Mouse (Mus musculus): ENCODE measurements around the gene Tysnd1. TPM values are rescaled to one million over a fixed set of nuclear protein-coding genes. Genes with fewer than 3 reads are reported as not detected.

The Tysnd1 gene
- total RNA-seq, 2 experiments from 2014 or later = 28.5 to 36.6 TPM

DNA sequence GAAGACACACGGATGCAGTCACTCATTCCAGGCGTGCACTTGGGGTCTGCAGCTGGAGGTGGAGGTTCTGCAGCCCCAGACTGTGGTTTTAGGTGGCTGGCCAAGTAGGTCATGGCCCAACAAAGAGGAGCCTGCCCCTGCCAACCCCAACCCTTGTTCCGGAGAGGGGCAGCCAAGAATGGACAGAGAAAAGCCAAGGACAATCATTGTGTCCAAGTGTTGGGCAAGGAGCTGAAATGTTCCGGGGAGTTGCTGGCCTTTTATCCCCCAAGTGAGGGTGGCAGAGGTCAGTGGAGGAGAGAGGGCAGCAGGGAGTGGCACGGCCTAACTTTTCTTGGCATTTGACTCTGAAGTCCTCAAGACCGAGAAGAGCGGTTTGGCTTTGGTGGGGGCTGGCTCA lies 25.0 kb downstream of the Tysnd1 start:
- intact Hi-C loops (cut with DNase I) = no loop called here
- DNase-seq (ENCODE audit: extremely low spot score in 1 of 2, low spot score in 2 of 2) = no peak

DNA sequence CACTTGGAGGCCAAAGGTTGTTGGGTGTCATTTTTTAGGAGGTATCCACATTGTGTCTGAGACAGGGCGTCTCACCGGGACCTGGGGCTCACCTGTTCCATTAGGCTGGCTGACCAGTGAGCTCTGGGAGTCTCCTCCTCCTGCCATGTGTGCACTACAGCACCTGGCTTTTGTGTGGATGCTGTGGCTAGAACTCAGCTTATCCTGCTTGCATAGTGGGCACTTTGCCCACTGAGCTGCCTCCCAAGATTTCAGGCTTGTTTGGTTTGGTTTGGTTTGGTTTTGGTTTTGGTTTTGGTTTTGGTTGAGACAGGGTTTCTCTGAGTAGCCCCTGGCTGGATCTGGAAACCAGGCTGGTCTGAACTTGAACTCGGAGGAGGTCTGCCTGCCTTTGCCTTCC lies 26.9 kb downstream of the Tysnd1 start:
- intact Hi-C loops (cut with DNase I) = no loop called here

DNA sequence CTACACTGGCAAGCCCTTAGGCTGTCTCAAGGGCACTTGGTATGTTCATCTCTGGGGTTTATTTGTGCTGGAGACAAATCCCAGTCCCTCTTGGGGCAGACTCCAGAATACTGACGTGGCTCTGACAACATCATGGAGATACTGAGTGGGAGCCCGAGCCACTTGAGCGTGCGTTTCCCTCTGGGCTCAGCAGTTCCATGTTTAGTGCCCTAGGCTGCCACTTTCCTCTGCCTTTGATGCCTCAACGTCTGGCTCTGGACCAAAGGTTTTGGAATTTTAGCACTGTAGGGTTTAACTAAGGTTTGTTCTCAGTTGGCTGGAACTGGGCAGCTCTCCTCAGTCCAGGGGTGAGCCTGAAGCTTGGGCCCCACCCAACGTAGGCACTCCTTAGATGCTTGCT lies 28.0 kb downstream of the Tysnd1 start:
- DNase-seq (ENCODE audit: extremely low spot score in 1 of 2, low spot score in 2 of 2) = no peak
- intact Hi-C loops (cut with DNase I) = no loop called here

More for the DNA sequence above, 26.9 kb downstream of the Tysnd1 start:
- no peak for DNase-seq (ENCODE audit: extremely low spot score in 1 of 2, low spot score in 2 of 2)

DNA sequence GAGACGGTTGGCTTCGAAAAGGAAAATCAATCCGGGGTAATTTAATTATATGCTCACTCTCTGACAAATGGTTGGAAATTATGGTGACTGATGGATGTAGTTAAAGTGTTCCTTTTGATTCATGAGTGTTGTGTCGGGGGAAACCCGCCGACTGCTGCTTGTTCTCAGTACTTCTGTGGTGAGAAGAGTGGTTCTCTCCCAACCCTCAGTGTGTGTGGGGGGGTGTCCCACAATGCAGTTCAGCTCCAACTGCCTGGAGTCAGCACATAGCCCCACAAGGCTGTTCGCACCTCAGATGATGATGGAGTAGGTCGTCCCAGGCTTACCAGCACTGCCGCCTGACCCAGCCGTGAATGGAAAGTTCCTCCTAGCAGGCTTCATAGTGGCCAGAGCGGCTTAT lies 33.9 kb downstream of the Tysnd1 start:
- intact Hi-C loops (cut with DNase I) = no loop called here
- DNase-seq (ENCODE audit: extremely low spot score in 1 of 2, low spot score in 2 of 2) = no peak

DNA sequence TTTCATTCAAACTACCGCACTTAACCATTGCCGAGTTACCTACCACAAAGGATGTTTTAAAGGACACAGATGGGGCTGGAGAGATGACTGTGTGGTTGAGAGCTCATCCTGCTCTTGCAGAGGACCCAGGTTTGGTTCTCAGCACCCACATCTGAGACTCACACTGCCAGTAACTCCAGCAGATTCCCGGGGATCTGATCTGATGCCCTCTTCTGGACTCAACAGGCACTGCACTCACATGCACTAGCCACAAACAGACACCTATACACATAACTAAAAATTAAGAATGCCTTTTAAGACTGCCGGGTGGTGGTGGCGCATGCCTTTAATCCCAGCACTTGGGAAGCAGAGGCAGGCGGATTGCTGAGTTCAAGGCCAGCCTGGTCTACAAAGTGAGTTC lies 34.9 kb downstream of the Tysnd1 start:
- DNase-seq (ENCODE audit: extremely low spot score in 1 of 2, low spot score in 2 of 2) = no peak
- intact Hi-C loops (cut with DNase I) = no loop called here

DNA sequence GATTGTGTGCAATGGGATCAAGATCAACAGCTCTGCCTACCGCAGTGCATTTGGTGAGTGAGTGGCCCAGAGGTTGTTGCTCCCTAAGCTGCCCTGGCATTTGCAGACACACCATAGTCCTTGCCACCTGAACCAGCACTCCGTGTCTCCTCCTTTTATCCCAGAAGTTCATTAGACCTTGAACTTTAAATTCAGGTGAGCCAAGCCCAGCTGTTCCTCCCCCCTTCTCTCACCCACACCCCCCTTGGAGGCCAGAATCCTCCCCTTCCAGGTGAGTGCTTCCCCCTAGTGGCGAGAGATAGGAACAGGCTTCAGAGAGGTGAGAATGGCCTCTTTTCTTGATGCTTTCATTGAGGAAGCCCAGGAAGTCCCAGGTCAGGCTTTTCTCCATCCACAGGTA lies 39.1 kb downstream of the Tysnd1 start:
- intact Hi-C loops (cut with DNase I) = no loop called here

DNA sequence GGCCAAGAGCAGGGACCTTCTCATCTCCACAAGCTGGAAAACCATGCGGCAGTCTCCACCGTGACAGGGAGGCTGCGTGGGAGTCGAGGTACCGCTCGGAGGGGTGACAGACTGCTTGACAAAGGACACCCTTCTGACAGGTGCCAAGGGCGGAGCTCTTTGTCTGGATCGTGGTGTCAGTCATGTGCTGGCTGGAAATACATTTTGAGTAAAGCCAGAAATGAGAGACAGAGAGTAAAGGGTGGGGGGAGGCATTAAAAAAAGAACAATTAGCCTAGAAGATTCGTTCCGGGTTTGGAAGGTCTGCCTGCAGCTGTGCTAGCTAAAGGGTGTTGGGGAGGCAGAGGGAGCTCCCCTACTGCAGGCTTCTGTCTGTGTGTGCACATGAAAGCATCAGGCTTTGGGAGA lies 41.4 kb downstream of the Tysnd1 start:
- no peak for DNase-seq (ENCODE audit: extremely low spot score in 1 of 2, low spot score in 2 of 2)
- intact Hi-C loops (cut with DNase I) = no loop called here

More for the DNA sequence above, 39.1 kb downstream of the Tysnd1 start:
- DNase-seq (ENCODE audit: extremely low spot score in 1 of 2, low spot score in 2 of 2) = no peak

DNA sequence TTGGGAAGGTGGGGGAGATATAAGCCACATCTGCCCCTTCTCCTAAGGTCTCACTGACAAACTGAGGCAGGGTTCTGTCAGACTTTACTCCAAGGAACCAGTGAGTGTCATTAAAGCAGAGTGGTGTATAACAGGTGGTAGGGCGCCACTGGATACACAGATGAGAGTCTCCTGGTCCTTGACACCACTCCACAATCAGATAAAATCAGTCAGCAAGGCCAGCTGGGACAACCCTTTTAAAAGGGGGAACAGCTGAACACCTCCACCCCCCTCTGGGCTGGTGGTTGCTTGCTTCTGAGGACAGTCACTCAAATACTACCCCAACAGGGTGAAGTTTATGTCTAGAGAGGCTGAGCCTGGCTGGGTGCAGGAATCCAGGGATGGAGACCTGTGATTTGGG lies 42.2 kb downstream of the Tysnd1 start:
- intact Hi-C loops (cut with DNase I) = no loop called here
- DNase-seq (ENCODE audit: extremely low spot score in 1 of 2, low spot score in 2 of 2) = no peak

DNA sequence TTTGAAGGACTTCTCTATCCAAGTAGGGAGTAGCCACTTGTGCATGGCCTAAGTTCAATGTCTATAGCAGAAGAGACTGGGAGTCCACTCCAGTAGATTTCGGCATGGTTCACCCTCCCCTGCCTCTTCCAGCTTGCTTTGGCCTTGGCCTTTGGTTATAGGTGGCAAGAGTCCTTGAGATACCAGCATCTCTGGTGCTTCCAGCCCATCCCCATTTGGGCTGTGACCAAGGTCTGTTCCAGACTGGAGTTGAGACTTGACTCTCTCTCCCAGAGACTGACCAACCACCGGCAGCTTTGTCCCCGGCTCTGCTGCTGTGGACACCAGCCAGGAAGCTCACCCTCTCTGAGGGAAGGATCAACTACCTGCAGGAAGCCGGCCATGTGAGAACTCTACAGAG lies 42.8 kb downstream of the Tysnd1 start:
- intact Hi-C loops (cut with DNase I) = no loop called here

DNA sequence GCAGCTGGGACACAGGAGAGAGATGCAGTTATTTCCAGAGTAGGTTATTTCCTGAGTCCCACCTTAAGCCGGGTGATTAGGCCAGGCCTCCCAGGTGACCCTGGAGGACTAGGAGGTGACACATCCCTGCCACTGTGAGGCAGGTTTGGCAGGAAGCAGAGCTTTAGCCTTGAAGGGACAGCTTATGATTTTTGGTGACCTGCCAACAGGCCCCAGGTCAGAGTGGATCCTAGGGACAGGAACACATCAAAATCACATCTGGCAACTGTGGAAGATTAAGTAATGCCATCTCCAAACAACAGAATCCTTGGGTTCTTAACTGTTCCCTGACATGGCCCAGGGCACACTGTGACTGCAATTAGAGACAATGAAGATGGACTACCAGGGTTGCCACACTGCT lies 46.0 kb downstream of the Tysnd1 start:
- no peak for DNase-seq (ENCODE audit: extremely low spot score in 1 of 2, low spot score in 2 of 2)
- intact Hi-C loops (cut with DNase I) = no loop called here

More for the DNA sequence above, 42.8 kb downstream of the Tysnd1 start:
- no peak for DNase-seq (ENCODE audit: extremely low spot score in 1 of 2, low spot score in 2 of 2)

DNA sequence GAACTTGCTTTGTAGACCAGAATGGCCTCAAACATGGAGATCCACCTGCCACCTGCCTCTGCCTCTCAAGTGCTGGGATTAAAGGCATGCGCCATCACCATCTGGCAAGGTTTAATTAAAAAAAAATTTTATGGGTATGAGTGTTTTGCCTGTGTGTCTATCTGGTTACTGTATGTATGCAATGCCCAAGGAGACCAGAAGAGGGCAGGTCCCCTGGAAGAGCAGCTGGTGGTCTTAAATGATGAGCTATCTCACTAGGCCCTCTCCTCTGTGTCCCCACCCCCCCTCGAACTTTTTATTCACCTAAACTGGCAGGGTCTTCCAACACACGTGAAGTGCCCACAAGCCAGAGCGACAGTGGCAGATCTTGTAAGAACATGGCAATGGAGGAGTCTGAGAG lies 46.6 kb downstream of the Tysnd1 start:
- no peak for DNase-seq (ENCODE audit: extremely low spot score in 1 of 2, low spot score in 2 of 2)
- intact Hi-C loops (cut with DNase I) = no loop called here

DNA sequence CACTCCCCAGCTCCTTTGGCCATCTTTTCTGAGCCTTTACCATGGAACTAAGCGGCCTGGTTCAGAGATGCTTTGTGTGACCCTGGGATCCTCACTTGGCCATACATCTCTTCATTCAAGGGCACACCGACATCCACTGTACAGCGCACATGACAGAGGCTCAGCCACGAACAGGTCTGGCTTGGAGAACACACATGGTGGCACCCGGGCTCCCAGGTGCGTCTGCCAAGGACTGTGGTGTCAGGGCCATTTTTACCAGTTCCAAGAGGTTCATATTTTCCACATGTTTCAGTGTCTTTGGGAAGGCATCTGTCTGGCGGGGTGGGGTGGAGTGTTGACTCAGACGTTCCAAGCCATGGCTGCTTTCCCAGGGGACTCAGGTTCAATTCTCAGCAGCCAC lies 47.0 kb downstream of the Tysnd1 start:
- intact Hi-C loops (cut with DNase I) = no loop called here
- no peak for DNase-seq (ENCODE audit: extremely low spot score in 1 of 2, low spot score in 2 of 2)

DNA sequence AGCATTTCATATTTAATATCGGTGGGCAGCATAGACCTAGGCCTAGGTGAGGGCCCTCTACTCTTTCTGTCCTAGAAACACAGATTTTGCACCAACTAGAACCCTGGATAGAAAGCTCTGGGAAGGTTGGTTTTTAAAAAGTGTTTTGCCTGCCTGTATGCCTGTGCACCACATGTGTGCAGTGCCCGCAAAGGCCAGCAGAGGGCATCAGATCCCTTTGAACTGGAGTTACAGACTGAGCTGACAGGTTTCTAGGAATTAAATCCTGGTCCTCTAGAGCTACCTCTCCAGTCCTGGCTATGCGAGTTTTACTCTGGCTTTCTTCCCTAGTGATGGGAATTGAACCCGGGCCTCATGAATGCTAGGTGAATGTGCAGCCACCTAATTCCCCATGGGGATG lies 49.8 kb downstream of the Tysnd1 start:
- intact Hi-C loops (cut with DNase I) = no loop called here
- peak in 1 of 2 experiments; percentile 53 for DNase-seq (ENCODE audit: extremely low spot score in 1 of 2, low spot score in 2 of 2)

DNA sequence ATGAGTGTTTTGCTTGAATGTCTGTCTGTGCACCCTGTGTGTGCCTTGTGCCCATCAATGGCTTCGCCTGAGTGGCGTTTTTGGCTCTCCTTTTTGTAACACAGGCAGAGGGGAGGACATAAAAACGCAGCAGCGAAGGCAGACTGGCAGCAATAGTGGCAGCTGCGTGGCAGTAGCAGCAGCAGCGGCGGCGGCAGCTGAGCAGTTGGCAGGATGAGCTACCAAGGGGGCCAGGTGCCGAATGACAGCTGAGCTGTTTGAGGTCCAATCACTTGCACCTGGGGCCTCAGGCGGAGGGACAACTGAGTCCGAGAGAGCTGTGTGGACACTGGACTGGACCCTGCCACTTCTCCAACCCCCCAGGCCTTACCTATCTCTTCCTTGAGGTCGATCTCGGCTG lies 52.0 kb downstream of the Tysnd1 start:
- no peak for DNase-seq (ENCODE audit: extremely low spot score in 1 of 2, low spot score in 2 of 2)
- intact Hi-C loops (cut with DNase I) = no loop called here

DNA sequence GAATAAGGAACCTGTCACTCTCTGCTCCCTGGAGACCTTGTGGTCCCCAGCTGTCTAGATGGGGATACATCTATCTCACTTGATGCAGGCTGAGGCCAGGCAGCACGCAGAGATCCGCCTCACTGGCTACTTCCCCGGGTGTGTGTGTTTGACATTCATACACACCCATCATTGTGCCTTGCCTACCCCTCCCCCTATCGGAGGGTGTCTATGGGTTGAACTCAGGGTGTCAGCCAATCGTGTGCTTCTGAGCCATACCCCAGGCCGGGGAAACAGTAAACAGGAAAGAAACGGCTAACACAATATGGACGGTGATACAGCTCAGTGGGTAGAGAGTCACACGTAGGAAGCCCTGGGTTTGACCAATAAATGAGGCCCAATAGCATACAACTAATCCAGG lies 54.7 kb downstream of the Tysnd1 start:
- intact Hi-C loops (cut with DNase I) = no loop called here
- DNase-seq (ENCODE audit: extremely low spot score in 1 of 2, low spot score in 2 of 2) = no peak

DNA sequence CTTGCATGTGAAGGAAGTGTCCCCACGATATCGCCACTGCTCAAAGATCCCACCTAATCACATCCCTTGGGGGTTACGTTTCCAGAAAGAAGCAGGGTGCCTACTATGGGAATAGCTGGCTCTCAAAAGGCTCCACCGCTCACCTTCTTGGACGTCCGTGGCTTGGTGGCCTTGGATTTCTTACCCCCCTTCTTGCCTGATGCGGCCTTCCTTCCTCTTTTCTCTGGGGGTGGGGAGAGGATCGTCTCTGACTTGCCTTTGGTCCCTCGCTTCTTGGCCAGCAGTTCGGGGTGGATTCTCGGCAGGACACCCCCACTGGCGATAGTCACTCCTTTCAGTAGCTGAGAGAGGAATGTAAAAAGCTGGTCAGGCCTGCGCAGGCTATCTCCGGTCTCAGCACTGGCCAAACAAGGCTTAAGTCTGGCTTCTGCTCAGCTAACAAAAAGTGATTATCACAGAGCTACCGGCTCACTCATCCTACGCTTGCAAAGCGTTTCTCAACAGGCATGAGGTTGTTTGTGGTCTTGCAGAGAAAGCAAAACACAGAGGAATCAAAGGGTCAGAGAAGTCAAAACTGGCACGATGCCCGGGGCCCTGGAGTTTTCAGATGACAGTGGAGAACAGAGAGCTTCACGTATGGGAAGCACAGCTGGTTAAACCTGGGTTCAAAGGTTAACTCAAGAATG lies 56.4 kb downstream of the Tysnd1 start:
- intact Hi-C loops (cut with DNase I) = no loop called here
- DNase-seq (ENCODE audit: extremely low spot score in 1 of 2, low spot score in 2 of 2) = peak in 1 of 2 experiments; percentile 76

Other genes starting within 250 kb of the Tysnd1 start
- 10 to 100 TPM; 42.1 to 46.1 TPM for gene Eif4ebp2, start 242.9 kb upstream of the Tysnd1 start, total RNA-seq (2021)
- gene Lrrc20, start 219.7 kb upstream of the Tysnd1 start, total RNA-seq (2021) = 10 to 100 TPM; 13.2 to 15.0 TPM
- 1 to 10 TPM; 1.9 to 2.0 TPM for gene Npffr1, start 100.0 kb upstream of the Tysnd1 start, total RNA-seq (2021)
- gene Ppa1, start 47.0 kb upstream of the Tysnd1 start, total RNA-seq (2021) = 100 to 1,000 TPM; 121 to 129 TPM
- gene Sar1a, start 15.2 kb upstream of the Tysnd1 start, total RNA-seq (2021) = 100 to 1,000 TPM; 133 to 136 TPM
- gene Aifm2, start 19.7 kb downstream of the Tysnd1 start, total RNA-seq (2021) = 1 to 10 TPM; 7.0 to 7.4 TPM
- 10 to 100 TPM; 59.3 to 59.5 TPM for gene H2afy2, start 88.6 kb downstream of the Tysnd1 start, total RNA-seq (2021)